Mouse (Mus musculus) embryonic fibroblast, embryonic 13.5 days (primary cell): ENCODE data around the gene Tesk2.

Source experiments
- CTCF ChIP-seq: IDR thresholded peaks from 2 replicates; pipeline ENCODE4 v1.5.1; 2011; ENCODE audit warnings: mild to moderate bottlenecking, control low read depth, low read length, moderate library complexity, borderline replicate concordance; ENCODE audit not compliant: insufficient read depth
- POLR2A ChIP-seq: IDR thresholded peaks from 2 replicates; pipeline ENCODE4 v1.6.1; 2011; ENCODE audit warnings: low read depth, mild to moderate bottlenecking, control low read depth, low read length, moderate library complexity

DNA sequence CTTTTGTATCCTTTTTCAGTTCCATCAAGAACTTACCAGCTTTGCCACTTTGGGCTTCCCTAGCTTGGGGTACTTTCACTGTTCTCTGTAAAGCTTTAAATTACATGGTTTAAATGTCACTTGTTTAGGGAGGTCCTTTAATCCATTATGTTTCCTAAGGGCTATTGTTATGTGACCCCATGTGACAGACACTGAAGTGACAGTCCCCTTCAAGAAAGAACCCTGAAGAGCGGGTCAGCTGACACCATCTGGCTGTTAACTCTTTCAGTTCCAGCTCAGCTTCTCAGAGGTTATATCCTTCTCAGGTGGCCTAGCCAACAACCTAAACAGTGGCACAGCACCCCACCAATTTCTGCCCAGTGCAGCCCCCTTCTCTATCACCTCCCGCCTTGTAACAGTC, 133.5 kb downstream of the Tesk2 start:
- TF ChIP-seq POLR2A (no peak), CTCF (no peak)
